Mouse (Mus musculus) liver, postnatal 0 days (tissue): ENCODE data around the gene Mapk10.

Source experiments
- CTCF ChIP-seq: sonication (generic); IDR thresholded peaks from 2 replicates; pipeline ENCODE4 v1.5.1; 2016; ENCODE audit warnings: antibody characterized with exemption, low read depth
- EP300 ChIP-seq: IDR thresholded peaks from 2 replicates; pipeline ENCODE4 v1.6.1; 2016; ENCODE audit warnings: antibody characterized with exemption, low read depth, mild to moderate bottlenecking

GRCm38 (mm10) chr5:102892226-102892625 lies 318.9 kb downstream of the Mapk10 start:
- TF ChIP-seq CTCF (no peak), EP300 (no peak)
